Mouse (Mus musculus): Measurements from ENCODE around the gene Parn. TPM values are rescaled to one million over a fixed set of nuclear protein-coding genes. Genes with fewer than 3 reads are reported as not detected.
"Not testable (repeated sequence)": the region's sequence is repeated elsewhere in the genome, so short reads cannot be mapped to it uniquely, and the experiment has no call there.

Gene Parn
- polyA plus RNA-seq, 1 experiment from 2014 or later: 42.5 TPM

- H3K27ac ChIP-seq (replicated peaks); H3K9ac ChIP-seq; H3K36me3 ChIP-seq; H3K27me3 ChIP-seq; H3K4me2 ChIP-seq (replicated peaks); H3K9me3 ChIP-seq (replicated peaks); ATAC-seq (ENCODE audit: insufficient number of reproducible peaks, low FRiP score, low TSS enrichment, low read depth): not testable (repeated sequence)
- 81% methylated on average over 5 of the region's 5 CpGs for WGBS
- peak overlapping the region; percentile 90 for H3K4me3 ChIP-seq (replicated peaks)
- peaks cover 25% of the 10 kb centered on the region for H3K4me1 ChIP-seq
These were observed 2.9 kb upstream of the Parn start for GRCm38 (mm10) chr16:13670896-13671295.

GRCm38 (mm10) chr16:13669282-13669681 is 1.3 kb upstream of the Parn start:
- no peak overlapping the region for H3K9ac ChIP-seq
- ATAC-seq (ENCODE audit: insufficient number of reproducible peaks, low FRiP score, low TSS enrichment, low read depth): no peak
- peaks cover 20% of the 10 kb centered on the region for H3K36me3 ChIP-seq
- H3K9me3 ChIP-seq (replicated peaks): no peaks in the 10 kb centered on the region
- no peak overlapping the region for H3K4me3 ChIP-seq (replicated peaks)
- WGBS: 90% methylated on average over 1 of the region's 1 CpGs
- peaks cover 25% of the 10 kb centered on the region for H3K4me1 ChIP-seq
- H3K27me3 ChIP-seq: no peaks in the 10 kb centered on the region
- H3K4me2 ChIP-seq (replicated peaks): no peak overlapping the region
- no peak overlapping the region for H3K27ac ChIP-seq (replicated peaks)

GRCm38 (mm10) chr16:13668402-13669108 is 585 bp upstream of the Parn start:
- H3K27ac ChIP-seq (replicated peaks): peak overlapping the region; percentile 84
- H3K4me2 ChIP-seq (replicated peaks): peak overlapping the region; percentile 74
- WGBS: 81% methylated on average over 10 of the region's 10 CpGs
- peaks cover 25% of the 10 kb centered on the region for H3K4me1 ChIP-seq
- no peak for ATAC-seq (ENCODE audit: insufficient number of reproducible peaks, low FRiP score, low TSS enrichment, low read depth)
- no peaks in the 10 kb centered on the region for H3K9me3 ChIP-seq (replicated peaks)
- H3K27me3 ChIP-seq: no peaks in the 10 kb centered on the region
- H3K36me3 ChIP-seq: peaks cover 22% of the 10 kb centered on the region
- peak overlapping the region; percentile 80 for H3K4me3 ChIP-seq (replicated peaks)
- no peak overlapping the region for H3K9ac ChIP-seq

GRCm38 (mm10) chr16:13660736-13661135 is 7.2 kb downstream of the Parn start:
- H3K27ac ChIP-seq (replicated peaks): no peak overlapping the region
- no peaks in the 10 kb centered on the region for H3K27me3 ChIP-seq
- no peak overlapping the region for H3K9ac ChIP-seq
- H3K9me3 ChIP-seq (replicated peaks): no peaks in the 10 kb centered on the region
- 95% methylated on average over 9 of the region's 9 CpGs for WGBS
- H3K4me3 ChIP-seq (replicated peaks): no peak overlapping the region
- no peak overlapping the region for H3K4me2 ChIP-seq (replicated peaks)
- ATAC-seq (ENCODE audit: insufficient number of reproducible peaks, low FRiP score, low TSS enrichment, low read depth): no peak
- H3K36me3 ChIP-seq: peaks cover 72% of the 10 kb centered on the region
- no peaks in the 10 kb centered on the region for H3K4me1 ChIP-seq

GRCm38 (mm10) chr16:13658886-13659285 is 9.1 kb downstream of the Parn start:
- WGBS: 95% methylated on average over 3 of the region's 3 CpGs
- Histone ChIP-seq H3K27ac (replicated peaks) (no peak overlapping the region), H3K4me1 (no peaks in the 10 kb centered on the region), H3K9me3 (replicated peaks) (no peaks in the 10 kb centered on the region), H3K9ac (no peak overlapping the region), H3K36me3 (peaks cover 69% of the 10 kb centered on the region), H3K4me2 (replicated peaks) (no peak overlapping the region), H3K4me3 (replicated peaks) (no peak overlapping the region), H3K27me3 (no peaks in the 10 kb centered on the region)
- ATAC-seq (ENCODE audit: insufficient number of reproducible peaks, low FRiP score, low TSS enrichment, low read depth): no peak

GRCm38 (mm10) chr16:13645930-13646329 is 22.0 kb downstream of the Parn start:
- Histone ChIP-seq H3K9ac (no peak overlapping the region), H3K4me2 (replicated peaks) (no peak overlapping the region), H3K9me3 (replicated peaks) (no peaks in the 10 kb centered on the region), H3K27me3 (no peaks in the 10 kb centered on the region), H3K36me3 (peaks cover 34% of the 10 kb centered on the region), H3K4me3 (replicated peaks) (no peak overlapping the region), H3K4me1 (no peaks in the 10 kb centered on the region), H3K27ac (replicated peaks) (no peak overlapping the region)
- no peak for ATAC-seq (ENCODE audit: insufficient number of reproducible peaks, low FRiP score, low TSS enrichment, low read depth)
- 79% methylated on average over 4 of the region's 4 CpGs for WGBS

- Histone ChIP-seq H3K27me3 (no peaks in the 10 kb centered on the region), H3K4me1 (no peaks in the 10 kb centered on the region), H3K27ac (replicated peaks) (no peak overlapping the region), H3K9ac (no peak overlapping the region), H3K4me2 (replicated peaks) (no peak overlapping the region), H3K36me3 (peaks cover 26% of the 10 kb centered on the region), H3K9me3 (replicated peaks) (no peaks in the 10 kb centered on the region), H3K4me3 (replicated peaks) (no peak overlapping the region)
- no peak for ATAC-seq (ENCODE audit: insufficient number of reproducible peaks, low FRiP score, low TSS enrichment, low read depth)
- 80% methylated on average over 3 of the region's 3 CpGs for WGBS
These were observed 23.5 kb downstream of the Parn start for GRCm38 (mm10) chr16:13644474-13644873.

GRCm38 (mm10) chr16:13640064-13640463 is 27.9 kb downstream of the Parn start:
- H3K4me2 ChIP-seq (replicated peaks): no peak overlapping the region
- no peaks in the 10 kb centered on the region for H3K4me1 ChIP-seq
- 76% methylated on average over 7 of the region's 7 CpGs for WGBS
- no peaks in the 10 kb centered on the region for H3K9me3 ChIP-seq (replicated peaks)
- H3K36me3 ChIP-seq: peaks cover 38% of the 10 kb centered on the region
- ATAC-seq (ENCODE audit: insufficient number of reproducible peaks, low FRiP score, low TSS enrichment, low read depth): no peak
- H3K27ac ChIP-seq (replicated peaks): no peak overlapping the region
- no peak overlapping the region for H3K9ac ChIP-seq
- H3K4me3 ChIP-seq (replicated peaks): no peak overlapping the region
- H3K27me3 ChIP-seq: no peaks in the 10 kb centered on the region

GRCm38 (mm10) chr16:13639508-13639907 is 28.5 kb downstream of the Parn start:
- no peak for ATAC-seq (ENCODE audit: insufficient number of reproducible peaks, low FRiP score, low TSS enrichment, low read depth)
- H3K9ac ChIP-seq: no peak overlapping the region
- H3K27me3 ChIP-seq: no peaks in the 10 kb centered on the region
- no peak overlapping the region for H3K4me3 ChIP-seq (replicated peaks)
- H3K9me3 ChIP-seq (replicated peaks): no peaks in the 10 kb centered on the region
- H3K36me3 ChIP-seq: peaks cover 43% of the 10 kb centered on the region
- no peaks in the 10 kb centered on the region for H3K4me1 ChIP-seq
- H3K4me2 ChIP-seq (replicated peaks): no peak overlapping the region
- 77% methylated on average over 5 of the region's 5 CpGs for WGBS
- no peak overlapping the region for H3K27ac ChIP-seq (replicated peaks)

- 52% methylated on average over 2 of the region's 2 CpGs for WGBS
- not testable (repeated sequence) for H3K27ac ChIP-seq (replicated peaks); H3K27me3 ChIP-seq; H3K4me2 ChIP-seq (replicated peaks); H3K4me1 ChIP-seq; H3K9ac ChIP-seq; ATAC-seq (ENCODE audit: insufficient number of reproducible peaks, low FRiP score, low TSS enrichment, low read depth); H3K4me3 ChIP-seq (replicated peaks); H3K9me3 ChIP-seq (replicated peaks)
- H3K36me3 ChIP-seq: peaks cover 46% of the 10 kb centered on the region
These were observed 29.8 kb downstream of the Parn start for GRCm38 (mm10) chr16:13638198-13638597.

GRCm38 (mm10) chr16:13628345-13628744 is 39.6 kb downstream of the Parn start:
- Histone ChIP-seq H3K4me3 (replicated peaks) (no peak overlapping the region), H3K4me1 (no peaks in the 10 kb centered on the region), H3K4me2 (replicated peaks) (no peak overlapping the region), H3K9me3 (replicated peaks) (no peaks in the 10 kb centered on the region), H3K27ac (replicated peaks) (no peak overlapping the region), H3K27me3 (no peaks in the 10 kb centered on the region), H3K9ac (no peak overlapping the region), H3K36me3 (peaks cover 62% of the 10 kb centered on the region)
- WGBS: 44% methylated on average over 5 of the region's 5 CpGs
- ATAC-seq (ENCODE audit: insufficient number of reproducible peaks, low FRiP score, low TSS enrichment, low read depth): no peak
